Mouse (Mus musculus) hindlimb bud, embryonic 11.5 days (tissue): ENCODE measurements around the gene Npff.

Experiments
- DNase-seq: peaks from one replicate; pipeline ENCODE4 v3.0.0-alpha.2; 2012; ENCODE audit warnings: low read depth, low spot score; ENCODE audit errors: extremely low spot score

Gene Npff

DNA sequence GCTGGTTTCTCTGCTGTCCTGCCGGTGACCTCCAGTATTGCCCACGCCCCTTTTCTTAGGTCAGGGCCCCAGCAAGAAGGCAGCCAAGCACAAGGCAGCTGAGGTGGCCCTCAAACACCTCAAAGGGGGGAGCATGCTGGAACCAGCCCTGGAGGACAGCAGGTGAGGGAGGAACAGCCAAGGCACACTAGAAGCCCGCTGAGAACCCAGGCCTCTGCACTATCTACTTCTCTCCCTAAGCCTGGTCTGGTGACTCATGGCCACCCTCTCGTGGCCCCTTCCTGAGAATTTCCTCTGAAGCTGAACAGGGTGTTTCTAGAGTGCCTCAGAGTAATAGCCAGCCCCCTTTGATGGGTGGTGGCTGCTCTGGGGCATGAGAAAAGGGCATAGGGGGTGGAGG, 4.3 kb downstream of the Npff start:
- DNase-seq: no peak

DNA sequence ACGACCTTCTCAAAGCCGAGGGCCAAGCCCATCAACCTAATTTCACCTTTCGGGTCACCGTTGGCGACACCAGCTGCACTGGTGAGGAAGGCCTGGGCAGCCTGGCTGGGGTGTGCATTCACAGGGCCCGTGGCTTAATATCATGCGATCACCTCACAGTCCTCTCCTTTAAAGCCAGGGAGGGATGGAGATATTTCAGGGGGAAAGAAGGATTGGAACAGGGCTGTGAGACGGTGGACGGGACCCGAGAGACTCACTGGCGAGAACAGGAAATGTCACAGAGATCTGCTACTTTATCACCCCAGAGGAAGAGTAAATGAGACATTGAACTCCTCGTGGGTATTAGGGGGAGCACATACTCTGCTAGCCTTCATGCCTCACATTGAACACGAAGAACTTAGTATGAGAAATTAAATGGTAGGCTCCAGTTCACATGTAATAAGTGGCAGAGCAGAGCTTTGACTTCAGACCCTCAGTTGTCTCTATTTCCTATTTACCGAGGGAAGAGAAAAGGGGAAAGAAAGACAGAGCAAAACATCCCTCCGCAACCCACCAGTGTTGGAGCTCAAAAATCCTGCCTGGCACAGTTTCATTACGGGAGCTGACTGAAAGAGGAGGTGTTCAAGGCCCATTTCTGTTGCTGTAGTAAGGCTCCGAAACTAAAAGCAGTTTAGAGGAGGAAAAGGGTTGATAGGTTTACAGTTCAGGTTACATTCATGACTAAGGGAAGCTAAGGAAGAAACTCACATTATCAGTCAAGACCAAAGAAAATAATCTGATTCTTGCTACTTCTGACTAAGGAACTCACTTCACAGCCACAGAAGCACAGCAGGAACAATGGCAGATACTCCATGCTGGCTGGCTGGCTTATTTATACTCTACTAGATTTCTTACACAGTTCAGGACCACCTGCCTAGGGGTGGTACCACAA, 5.3 kb downstream of the Npff start:
- no peak for DNase-seq

DNA sequence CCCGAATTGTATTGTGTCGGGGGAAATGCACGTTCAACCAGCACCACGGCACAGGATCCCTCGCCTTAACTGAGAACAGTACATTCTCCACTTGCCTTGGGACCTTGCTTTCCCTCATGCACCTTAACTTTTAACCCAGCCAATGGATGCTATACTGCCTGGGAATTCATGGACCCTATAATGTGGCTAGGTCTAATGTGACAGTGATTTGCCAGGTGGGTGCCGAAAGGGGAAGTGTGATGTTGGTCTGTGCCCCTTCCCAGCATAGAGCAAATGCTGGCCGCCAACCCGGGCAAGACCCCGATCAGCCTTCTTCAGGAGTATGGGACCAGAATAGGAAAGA, 5.9 kb downstream of the Npff start:
- no peak for DNase-seq

DNA sequence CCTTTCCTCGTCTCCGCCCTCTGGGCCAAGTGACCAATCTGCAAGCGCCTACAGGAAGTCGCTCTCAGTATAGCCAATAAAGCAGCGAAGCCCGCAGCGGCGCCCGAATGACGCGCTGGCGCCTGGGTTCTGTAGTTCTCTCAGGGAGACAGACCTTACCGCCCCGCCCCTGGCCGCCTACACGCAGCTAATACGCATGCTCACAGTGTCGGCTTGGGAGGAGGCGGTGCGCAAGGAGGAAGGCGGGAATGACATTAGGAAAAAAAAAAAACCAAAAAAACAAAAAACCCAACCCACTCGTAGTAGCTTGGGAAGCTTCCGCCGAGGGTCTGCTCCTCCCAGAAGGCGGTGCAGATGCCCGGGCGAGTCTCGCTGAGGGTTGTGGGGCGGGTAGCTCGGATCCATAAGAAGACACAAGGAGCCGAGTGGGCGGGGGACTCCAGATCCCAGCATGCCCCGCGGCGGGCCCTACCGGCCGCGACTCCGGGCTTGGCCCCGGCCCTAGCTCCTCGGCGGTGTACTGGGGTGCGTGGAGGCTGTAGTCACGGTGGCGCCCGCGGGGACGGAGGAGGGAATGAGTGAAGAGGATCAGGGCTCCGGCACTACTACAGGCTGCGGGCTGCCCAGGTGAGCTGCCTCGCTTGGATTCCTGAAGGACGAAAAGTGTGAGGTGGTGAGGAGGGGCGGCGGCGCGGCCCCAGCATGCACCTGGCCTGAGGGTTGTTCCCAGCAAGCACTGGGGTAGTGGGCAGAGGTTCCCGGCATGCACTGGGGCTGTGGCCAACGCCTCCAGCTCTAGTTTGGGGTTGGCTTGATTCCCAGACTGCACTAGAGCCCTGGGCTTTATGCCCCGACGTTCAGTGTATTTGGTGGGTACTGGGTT, 6.5 kb downstream of the Npff start, which contains the start of gene Tarbp2:
Gene Tarbp2, plus strand, starts transcription at position 217 of the 883 bp plus-strand sequence.
- peak; percentile 97 for DNase-seq

GRCm38 (mm10) chr15:102517631-102517975, 7.1 kb downstream of the Npff start:
- no peak for DNase-seq

- no peak for DNase-seq
Observed at GRCm38 (mm10) chr15:102516728-102517404, 7.9 kb downstream of the Npff start, which contains the start of gene Map3k12. TSS of gene Map3k12 (minus strand) at chr15:102517064.

GRCm38 (mm10) chr15:102516293-102516692, 8.4 kb downstream of the Npff start:
- DNase-seq: no peak

- no peak for DNase-seq
Observed at GRCm38 (mm10) chr15:102515791-102516190, 9.0 kb downstream of the Npff start.

DNA sequence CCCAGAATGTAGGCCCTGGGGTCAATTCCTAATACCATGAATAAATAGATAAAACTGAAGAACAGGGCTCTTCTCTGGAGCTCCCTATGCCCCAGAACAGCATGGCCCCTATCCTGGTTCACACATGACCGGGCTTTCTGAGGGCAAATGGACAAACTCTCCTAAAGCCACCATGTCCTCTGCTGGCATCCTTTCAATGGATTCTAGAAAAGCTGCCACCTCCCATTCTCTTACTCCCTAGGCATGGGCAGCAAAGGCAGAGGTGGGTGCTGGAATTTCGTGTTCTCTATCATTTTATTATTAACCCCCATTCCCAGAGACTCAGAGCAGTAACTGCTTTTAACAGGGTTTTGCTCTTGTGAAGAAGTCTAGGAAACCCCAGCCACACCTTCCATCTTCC, 9.5 kb downstream of the Npff start:
- no peak for DNase-seq

GRCm38 (mm10) chr15:102513004-102513403, 11.7 kb downstream of the Npff start:
- DNase-seq: no peak

GRCm38 (mm10) chr15:102512471-102512870, 12.3 kb downstream of the Npff start:
- no peak for DNase-seq

- DNase-seq: no peak
Observed at GRCm38 (mm10) chr15:102512010-102512409, 12.7 kb downstream of the Npff start.

DNA sequence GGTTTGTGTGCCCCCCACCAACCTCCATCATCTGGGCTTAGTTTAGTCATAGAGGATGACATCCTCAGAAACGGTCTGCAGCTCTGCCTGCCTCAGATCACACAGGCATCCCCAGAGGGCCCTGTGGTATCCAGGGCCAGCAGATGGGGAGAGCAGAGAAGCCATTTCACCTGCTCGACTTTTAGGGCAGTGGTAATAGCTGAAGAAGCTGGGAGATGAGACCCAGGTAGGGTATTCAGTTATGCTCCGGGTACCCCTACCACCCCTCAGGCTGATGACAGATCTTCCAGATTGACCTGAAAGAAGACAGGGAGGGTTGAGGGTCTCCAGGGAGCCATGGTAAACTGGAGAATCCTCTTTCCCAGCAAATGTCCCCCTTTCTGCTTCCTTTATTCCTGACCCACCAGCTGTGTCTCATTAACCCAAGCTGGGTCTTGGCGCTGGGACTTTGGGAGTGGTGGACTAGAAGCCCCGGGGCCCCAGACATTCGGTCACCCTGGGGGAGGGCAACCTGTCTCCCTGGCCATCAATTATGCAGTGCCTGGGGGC, 13.4 kb downstream of the Npff start:
- no peak for DNase-seq

DNA sequence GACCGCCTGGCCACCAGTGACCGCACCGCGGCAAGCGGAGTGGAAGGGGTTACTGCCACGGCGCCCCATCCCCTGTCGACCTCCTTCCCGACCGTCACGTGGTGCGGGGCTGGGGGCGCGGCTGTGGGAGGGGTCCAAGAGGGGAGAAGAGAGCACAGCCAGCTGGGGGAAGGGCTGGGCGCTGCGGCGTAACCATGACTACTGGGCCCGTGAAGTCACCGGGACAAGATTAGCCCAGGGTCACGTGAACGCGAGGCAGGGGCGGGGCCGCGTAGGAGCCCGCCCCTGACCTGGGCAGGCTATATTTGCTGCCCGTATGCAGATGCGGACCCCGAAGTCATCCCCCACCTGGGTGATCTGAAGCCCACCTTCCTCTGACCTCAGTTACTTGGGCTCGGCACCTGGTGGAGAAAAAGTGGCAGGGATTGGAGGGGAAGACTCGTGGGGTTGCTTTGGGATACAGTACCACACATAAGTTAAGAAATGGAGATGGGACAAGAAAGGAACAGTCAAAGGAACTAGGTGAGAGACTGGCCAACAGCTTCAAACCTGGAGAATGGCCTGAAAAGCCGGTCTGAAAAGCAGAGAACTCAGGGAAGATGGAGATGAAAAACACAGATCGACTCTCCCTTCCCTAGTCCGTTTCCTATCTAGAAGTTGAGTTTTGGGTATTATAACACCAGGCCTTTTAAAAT, 14.0 kb downstream of the Npff start:
- DNase-seq: peak; percentile 73

GRCm38 (mm10) chr15:102510110-102510509, 14.6 kb downstream of the Npff start:
- no peak for DNase-seq

DNA sequence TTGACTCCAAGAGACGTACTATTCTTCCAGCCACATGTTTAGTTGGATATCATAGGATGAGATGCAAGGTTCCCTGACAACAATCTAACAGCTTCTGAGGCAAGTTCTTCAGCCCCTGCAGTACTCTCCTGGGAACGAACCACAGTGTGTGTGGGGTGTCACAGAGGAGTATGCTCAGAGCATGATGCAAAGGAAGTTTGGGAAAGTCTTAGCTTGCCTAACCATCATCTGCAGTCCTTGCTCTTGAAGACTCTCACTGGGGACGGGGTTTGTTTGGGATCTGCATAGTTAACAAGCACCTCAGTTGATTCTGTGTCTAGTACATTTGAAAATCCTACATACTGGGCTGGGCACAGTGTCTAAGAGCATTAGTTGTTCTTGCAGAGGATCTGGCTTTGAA, 16.4 kb downstream of the Npff start:
- no peak for DNase-seq

- DNase-seq: no peak
Observed at GRCm38 (mm10) chr15:102507561-102507960, 17.2 kb downstream of the Npff start.

GRCm38 (mm10) chr15:102506864-102507263, 17.9 kb downstream of the Npff start:
- DNase-seq: no peak

DNA sequence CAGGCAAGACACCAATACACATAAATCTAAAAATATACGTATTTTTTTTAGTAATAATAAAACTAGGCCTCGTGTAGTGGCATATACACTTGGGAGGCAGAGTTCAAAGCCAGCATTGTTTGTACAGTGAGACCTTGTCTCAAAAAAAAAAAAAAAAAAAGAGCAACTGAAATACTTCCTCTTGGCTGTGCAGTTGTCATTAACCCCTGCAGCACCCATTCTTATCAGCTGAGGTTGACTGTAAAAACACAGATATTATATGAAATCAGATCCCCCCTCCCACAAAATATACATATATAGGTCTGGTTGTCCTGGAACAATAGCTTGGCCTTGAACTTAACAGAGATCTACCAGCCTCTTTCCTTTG, 18.3 kb downstream of the Npff start:
- no peak for DNase-seq

DNA sequence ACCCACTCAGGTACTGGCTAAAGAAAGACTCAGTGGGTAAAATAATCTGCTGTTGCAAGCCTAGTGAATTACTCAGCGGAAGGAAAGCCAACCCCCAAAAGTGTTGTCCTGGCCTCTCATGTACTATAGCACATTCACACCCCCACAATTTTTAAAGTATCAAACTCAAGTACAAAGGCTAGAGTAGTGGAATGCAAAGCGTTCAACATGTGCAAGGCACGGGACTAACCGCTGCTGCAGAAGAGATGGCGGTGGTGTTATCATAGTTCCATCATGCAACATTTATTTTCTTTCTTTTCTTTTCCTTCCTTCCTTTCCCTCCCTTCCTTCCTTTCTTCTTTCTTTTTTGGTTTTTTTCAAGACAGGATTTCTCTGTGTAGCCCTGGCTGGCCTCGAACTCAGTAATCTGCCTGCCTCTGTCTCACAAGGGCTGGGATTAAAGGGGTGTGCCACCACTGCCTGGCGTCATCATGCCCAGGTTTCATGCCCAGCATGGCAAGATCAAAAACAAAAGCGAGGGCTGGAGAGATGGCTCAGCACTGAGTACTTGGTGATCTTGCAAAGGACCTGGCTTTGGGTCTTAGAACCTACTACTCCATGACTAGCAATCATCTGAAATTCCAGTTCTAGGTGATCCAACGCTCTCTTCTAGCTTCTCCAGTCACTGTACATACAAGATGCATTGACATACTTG, 18.8 kb downstream of the Npff start:
- DNase-seq: no peak
